Mouse (Mus musculus) neural tube, embryonic 15.5 days (tissue): ENCODE measurements around the gene Uncx. TPM values are rescaled to one million over a fixed set of nuclear protein-coding genes. Genes with fewer than 3 reads are reported as not detected.
"Not testable (repeated sequence)": the region's sequence is repeated elsewhere in the genome, so short reads cannot be mapped to it uniquely, and the experiment has no call there.

Source experiments
- ATAC-seq: fragments of 200-750 bp; cut with Nextera tagmentation; 2 replicates; pipeline ENCODE4 v1.8.0; 2017; ENCODE audit warnings: mild to moderate bottlenecking, moderate TSS enrichment, moderate library complexity; ENCODE audit not compliant: low FRiP score
- H3K27ac ChIP-seq: fragments of 300-500 bp; sonication (generic); replicated peaks from 2 replicates; pipeline ENCODE4 v1.5.1; 2015; ENCODE audit warnings: mild to moderate bottlenecking, inconsistent platforms
- H3K27me3 ChIP-seq: fragments of 300-500 bp; sonication (generic); replicated peaks from 2 replicates; pipeline ENCODE4 v1.6.1; 2015; ENCODE audit warnings: inconsistent platforms
- H3K36me3 ChIP-seq: fragments of 300-500 bp; sonication (generic); 2 replicates; pipeline ENCODE4 v1.6.1; 2015; ENCODE audit warnings: inconsistent platforms
- H3K4me1 ChIP-seq: fragments of 300-500 bp; sonication (generic); 2 replicates; pipeline ENCODE4 v1.6.1; 2015; ENCODE audit warnings: inconsistent platforms
- H3K4me2 ChIP-seq: fragments of 300-500 bp; sonication (generic); 2 replicates; pipeline ENCODE4 v1.6.1; 2015; ENCODE audit warnings: inconsistent platforms, mild to moderate bottlenecking, moderate library complexity
- H3K4me3 ChIP-seq: fragments of 300-500 bp; sonication (generic); replicated peaks from 2 replicates; pipeline ENCODE4 v1.5.1; 2015; ENCODE audit warnings: mild to moderate bottlenecking, inconsistent platforms
- H3K9ac ChIP-seq: fragments of 300-500 bp; sonication (generic); replicated peaks from 2 replicates; pipeline ENCODE4 v1.6.1; 2015; ENCODE audit warnings: mild to moderate bottlenecking, inconsistent platforms
- H3K9me3 ChIP-seq: fragments of 300-500 bp; sonication (generic); replicated peaks from 2 replicates; pipeline ENCODE4 v1.6.1; 2016; ENCODE audit warnings: inconsistent platforms
- WGBS: fragments of 180-500 bp; shearing (Covaris S2); methylation state at CpG from one replicate; pipeline ENCODE4 v1.1.7; 2015; ENCODE audit warnings: mixed read lengths; 5-methylcytosine and 5-hydroxymethylcytosine counted together
- polyA plus RNA-seq: library from polyadenylated mRNA; unstranded; fragments of >200 nt; fragmentation: Nextera tagmentation; extraction: Ambion mirVana; gene quantifications from 2 replicates; pipeline ENCODE4 v1.2.1, GENCODE M21; 2015

Uncx gene
- polyA plus RNA-seq, 1 experiment from 2014 or later: 35.3 TPM

DNA sequence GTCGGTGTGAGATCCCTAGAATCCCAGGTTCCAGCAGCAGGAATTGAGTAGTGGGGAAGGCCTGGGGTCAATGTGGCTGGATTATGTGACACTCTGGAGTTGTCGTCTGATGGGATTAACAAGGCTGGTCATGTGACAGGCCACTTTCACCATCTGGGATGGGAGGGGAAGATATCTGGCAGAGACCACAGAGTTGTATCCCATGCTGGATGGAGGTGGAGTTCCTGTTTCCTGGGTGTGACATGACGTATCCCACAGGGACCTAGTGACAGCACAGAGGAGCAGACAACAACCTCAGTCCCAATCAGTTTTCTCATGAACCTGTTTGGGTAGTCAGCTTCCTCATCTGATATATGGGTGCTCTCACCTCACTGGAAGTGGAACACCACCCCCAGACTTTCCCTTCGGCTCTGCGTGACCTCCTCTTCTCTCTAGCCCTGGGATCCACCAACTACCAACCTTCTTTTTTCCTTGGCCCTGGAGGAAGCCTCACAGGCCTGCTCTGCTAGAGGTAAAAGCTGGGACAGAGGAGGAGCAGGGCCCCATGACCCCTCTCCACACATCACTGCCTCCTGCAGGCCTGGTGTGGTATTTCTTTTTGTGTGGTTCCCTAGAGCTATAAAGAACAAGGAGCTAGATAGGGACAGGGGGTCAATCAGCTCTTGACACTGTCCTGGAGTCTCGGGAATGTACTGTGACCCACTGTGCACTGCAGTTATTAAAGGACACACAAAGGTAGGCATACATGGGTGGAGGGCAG is 23.5 kb downstream of the Uncx start:
- 76% methylated on average over 6 of the region's 6 CpGs for WGBS
- H3K9ac ChIP-seq: no peak overlapping the region
- H3K27me3 ChIP-seq: peaks cover 29% of the 10 kb centered on the region
- H3K4me1 ChIP-seq: peaks cover 5% of the 10 kb centered on the region; the same call in 1 of the 2 replicates
- H3K36me3 ChIP-seq: no peaks in the 10 kb centered on the region
- ATAC-seq: no peak
- H3K27ac ChIP-seq: no peak overlapping the region
- H3K9me3 ChIP-seq: no peaks in the 10 kb centered on the region
- H3K4me3 ChIP-seq: no peak overlapping the region
- H3K4me2 ChIP-seq: no peak overlapping the region

GRCm38 (mm10) chr5:139568079-139568478 is 24.8 kb downstream of the Uncx start:
- Histone ChIP-seq H3K4me3 (no peak overlapping the region), H3K9ac (no peak overlapping the region), H3K27ac (no peak overlapping the region), H3K36me3 (no peaks in the 10 kb centered on the region), H3K4me1 (peaks cover 9% of the 10 kb centered on the region; the same call in 1 of the 2 replicates), H3K9me3 (no peaks in the 10 kb centered on the region), H3K27me3 (peaks cover 20% of the 10 kb centered on the region), H3K4me2 (no peak overlapping the region)
- 24% methylated on average over 2 of the region's 2 CpGs for WGBS
- ATAC-seq: no peak; the same call in 1 of the 2 replicates

DNA sequence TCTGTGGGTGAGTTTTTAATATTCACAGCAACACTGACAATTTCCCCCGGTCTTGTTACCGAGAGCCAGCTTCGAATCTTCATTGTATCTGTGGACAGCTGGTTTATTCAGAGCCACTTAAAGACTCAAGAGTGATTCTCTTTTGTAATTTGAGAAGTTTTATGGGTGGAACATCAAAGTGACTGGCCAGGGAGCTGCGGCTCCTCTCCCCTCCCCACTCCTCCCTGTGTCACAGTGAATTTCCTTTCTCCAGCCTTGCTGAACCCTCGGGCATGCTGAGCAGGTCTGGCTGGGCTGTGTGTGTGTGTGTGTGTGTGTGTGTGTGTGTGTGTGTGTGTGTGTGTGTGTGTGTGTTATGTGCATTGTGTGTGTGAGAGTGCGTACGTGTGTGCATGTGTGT is 29.2 kb downstream of the Uncx start:
- no peak overlapping the region for H3K4me3 ChIP-seq
- 15% methylated on average over 7 of the region's 7 CpGs for WGBS
- H3K36me3 ChIP-seq: no peaks in the 10 kb centered on the region
- H3K9ac ChIP-seq: no peak overlapping the region
- no peaks in the 10 kb centered on the region; the same call in 1 of the 2 replicates for H3K27me3 ChIP-seq
- H3K4me1 ChIP-seq: 0 out of 2 replicates have a peak, but pooled peaks cover 7% of the 10 kb centered on the region
- ATAC-seq: no peak
- H3K9me3 ChIP-seq: no peaks in the 10 kb centered on the region
- H3K4me2 ChIP-seq: no peak overlapping the region
- H3K27ac ChIP-seq: no peak overlapping the region

GRCm38 (mm10) chr5:139573606-139574311 is 30.5 kb downstream of the Uncx start:
- no peak overlapping the region for H3K9ac ChIP-seq
- 83% methylated on average over 7 of the region's 7 CpGs for WGBS

DNA sequence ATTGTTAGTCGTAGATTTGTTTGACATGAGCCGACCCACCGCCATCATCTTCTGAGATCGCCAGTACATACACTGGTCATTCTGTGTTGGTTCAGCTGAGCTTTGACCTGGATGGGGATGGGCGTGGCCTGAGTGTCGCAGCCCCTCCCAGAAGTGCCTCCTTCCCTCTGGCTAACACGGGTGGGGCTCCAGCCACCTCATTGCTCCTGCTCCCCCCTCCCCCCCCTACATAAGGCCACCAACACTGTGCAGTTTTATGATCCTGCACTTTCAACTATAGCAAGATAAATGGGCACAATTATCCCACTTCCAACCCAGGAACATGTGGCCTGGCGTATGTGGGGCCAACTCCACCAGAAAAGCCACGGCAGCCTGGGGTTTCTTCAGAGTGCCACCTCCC is 31.8 kb downstream of the Uncx start:
- peaks cover 6% of the 10 kb centered on the region for H3K27me3 ChIP-seq
- no peak overlapping the region for H3K27ac ChIP-seq
- no peak overlapping the region for H3K9ac ChIP-seq
- no peak for ATAC-seq
- WGBS: 61% methylated on average over 9 of the region's 9 CpGs
- peaks cover 9% of the 10 kb centered on the region for H3K4me1 ChIP-seq
- no peaks in the 10 kb centered on the region for H3K36me3 ChIP-seq
- no peak overlapping the region for H3K4me3 ChIP-seq
- no peak overlapping the region for H3K4me2 ChIP-seq
- no peaks in the 10 kb centered on the region for H3K9me3 ChIP-seq

More at GRCm38 (mm10) chr5:139573606-139574311, 30.5 kb downstream of the Uncx start:
- H3K4me3 ChIP-seq: no peak overlapping the region
- ATAC-seq: no peak
- no peaks in the 10 kb centered on the region for H3K36me3 ChIP-seq
- H3K4me2 ChIP-seq: no peak overlapping the region
- 0 out of 2 replicates have a peak, but pooled peaks cover 7% of the 10 kb centered on the region for H3K4me1 ChIP-seq
- no peaks in the 10 kb centered on the region for H3K9me3 ChIP-seq
- no peaks in the 10 kb centered on the region; the same call in 1 of the 2 replicates for H3K27me3 ChIP-seq
- no peak overlapping the region for H3K27ac ChIP-seq

DNA sequence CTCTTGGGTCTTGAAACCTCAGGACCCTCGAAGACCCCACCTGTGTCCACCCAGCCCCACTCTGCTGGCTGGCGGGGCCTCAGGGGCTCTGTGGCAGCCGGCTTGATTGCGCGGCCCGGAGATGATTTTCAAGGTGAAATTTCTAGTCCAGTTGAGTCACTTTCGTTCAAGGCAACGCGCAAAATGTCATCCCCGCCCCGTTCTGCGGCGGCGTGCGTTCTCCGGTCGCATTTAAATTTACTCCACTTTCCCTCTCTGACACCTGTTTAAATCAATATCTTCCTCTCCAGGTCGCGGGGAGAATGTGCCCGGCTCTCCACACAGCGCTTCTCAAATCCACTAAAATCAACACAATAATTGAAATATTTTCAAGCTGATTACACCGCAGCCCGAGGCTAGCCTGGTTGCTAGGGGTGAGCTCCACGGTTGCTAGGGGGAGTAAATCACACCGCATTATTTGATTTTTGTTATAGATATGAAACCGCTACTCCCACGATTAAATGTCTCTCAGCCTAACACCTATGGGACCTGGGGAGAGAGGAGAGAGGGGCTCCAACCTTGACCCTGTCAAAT is 37.0 kb downstream of the Uncx start:
- H3K9ac ChIP-seq: no peak overlapping the region
- WGBS: 17% methylated on average over 27 of the region's 27 CpGs
- H3K4me1 ChIP-seq: peaks cover 27% of the 10 kb centered on the region
- ATAC-seq: no peak
- peak overlapping the region; percentile 15; the same call in 1 of the 2 replicates for H3K27ac ChIP-seq
- peaks cover 45% of the 10 kb centered on the region for H3K27me3 ChIP-seq
- no peaks in the 10 kb centered on the region for H3K9me3 ChIP-seq
- H3K36me3 ChIP-seq: no peaks in the 10 kb centered on the region
- H3K4me2 ChIP-seq: peak overlapping the region; percentile 43
- 0 out of 2 replicates have a peak overlapping the region, but pooled peaks have one; percentile 1 for H3K4me3 ChIP-seq

DNA sequence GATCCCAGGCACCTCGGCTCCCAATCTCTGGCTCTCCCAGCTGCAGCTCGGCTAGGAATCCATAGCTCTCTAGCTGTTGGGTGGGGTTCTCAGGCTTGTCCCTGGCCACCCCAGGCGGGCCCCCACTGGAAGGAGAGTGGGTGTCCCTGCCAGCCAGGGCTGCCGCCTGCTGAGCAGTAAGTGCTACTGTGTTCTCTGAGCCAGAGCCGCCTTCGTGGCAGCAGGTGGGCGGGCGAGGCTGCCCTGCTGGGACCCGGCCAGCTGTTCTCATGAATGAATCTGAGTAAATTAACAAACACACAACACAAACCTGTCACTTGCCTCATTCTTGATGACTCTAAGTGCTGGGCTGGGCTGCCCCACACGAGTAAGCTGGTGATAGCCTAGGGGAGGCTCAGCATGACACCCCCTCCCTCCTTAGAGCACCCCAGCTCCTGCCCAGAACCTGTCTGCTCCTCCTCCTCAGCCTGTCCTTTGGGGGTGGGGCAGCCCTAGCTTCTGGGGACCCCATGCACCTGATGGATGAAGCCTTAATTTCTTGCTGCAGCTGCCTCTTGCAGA is 38.1 kb downstream of the Uncx start:
- 6% methylated on average over 10 of the region's 10 CpGs for WGBS
- Histone ChIP-seq H3K4me1 (peaks cover 33% of the 10 kb centered on the region), H3K4me2 (peak overlapping the region; percentile 25), H3K27ac (no peak overlapping the region), H3K27me3 (peaks cover 54% of the 10 kb centered on the region), H3K9me3 (no peaks in the 10 kb centered on the region), H3K9ac (no peak overlapping the region), H3K4me3 (no peak overlapping the region), H3K36me3 (no peaks in the 10 kb centered on the region)
- no peak for ATAC-seq

- peak; percentile 46; the same call in 1 of the 2 replicates for ATAC-seq
- H3K4me1 ChIP-seq: peaks cover 30% of the 10 kb centered on the region
- H3K9ac ChIP-seq: no peak overlapping the region
- 3% methylated on average over 39 of the region's 39 CpGs for WGBS
- H3K4me3 ChIP-seq: no peak overlapping the region
- H3K9me3 ChIP-seq: no peaks in the 10 kb centered on the region
- H3K27me3 ChIP-seq: peaks cover 53% of the 10 kb centered on the region
- H3K4me2 ChIP-seq: peak overlapping the region; percentile 39
- no peaks in the 10 kb centered on the region for H3K36me3 ChIP-seq
- peak overlapping the region; percentile 60 for H3K27ac ChIP-seq
Measured at GRCm38 (mm10) chr5:139584971-139585747, 41.9 kb downstream of the Uncx start.

GRCm38 (mm10) chr5:139585748-139586060 is 42.4 kb downstream of the Uncx start:
- peak overlapping the region; percentile 39 for H3K4me2 ChIP-seq
- H3K9me3 ChIP-seq: no peaks in the 10 kb centered on the region
- H3K4me3 ChIP-seq: no peak overlapping the region
- H3K4me1 ChIP-seq: peaks cover 24% of the 10 kb centered on the region
- no peaks in the 10 kb centered on the region for H3K36me3 ChIP-seq
- no peak overlapping the region for H3K9ac ChIP-seq
- H3K27me3 ChIP-seq: peaks cover 51% of the 10 kb centered on the region
- H3K27ac ChIP-seq: no peak overlapping the region; the same call in 1 of the 2 replicates
- 8% methylated on average over 8 of the region's 8 CpGs for WGBS
- peak; percentile 23; the same call in 1 of the 2 replicates for ATAC-seq

DNA sequence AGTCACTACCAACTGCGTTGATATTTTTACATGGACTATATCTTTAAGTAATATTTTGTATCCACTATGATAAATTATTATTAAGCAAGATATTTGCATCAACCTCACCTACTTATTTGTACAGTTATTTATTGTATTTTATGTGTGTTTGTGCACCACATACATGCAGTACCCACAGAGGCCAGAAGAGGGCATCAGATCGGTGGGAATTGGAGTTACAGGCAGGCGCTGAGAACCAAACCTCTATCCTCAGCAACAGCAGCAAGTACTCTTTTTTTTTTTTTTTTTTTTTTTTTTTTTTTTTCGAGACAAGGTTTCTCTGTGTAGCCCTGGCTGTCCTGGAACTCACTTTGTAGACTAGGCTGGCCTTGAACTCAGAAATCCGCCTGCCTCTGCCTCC is 44.2 kb downstream of the Uncx start:
- H3K36me3 ChIP-seq, H3K27ac ChIP-seq, H3K9me3 ChIP-seq, ATAC-seq, H3K4me2 ChIP-seq, H3K9ac ChIP-seq, H3K4me3 ChIP-seq: not testable (repeated sequence)
- WGBS: 89% methylated on average over 4 of the region's 5 CpGs
- peaks cover 15% of the 10 kb centered on the region for H3K4me1 ChIP-seq
- H3K27me3 ChIP-seq: peaks cover 43% of the 10 kb centered on the region
